ENCODE assay signal across 8 mouse cellular contexts in genomic region chr11:119392001-119392614, GRCm38 (mm10). TPM values are rescaled to one million over a fixed set of nuclear protein-coding genes. Genes with fewer than 3 reads are reported as not detected.
DNase-seq lines count a peak whose midpoint lies in the region; ATAC-seq lines count a peak whose summit lies in the region.

No protein-coding gene starts in this region.

- peak; percentile 91 to 92 for DNase-seq in B cell, adult 2 months
- peak; percentile 68 for DNase-seq in T-cell, adult 2 months (ENCODE audit: low spot score)
- DNase-seq in heart, postnatal 36 days = peak; percentile 49 to 69
- DNase-seq in limb, embryonic 10.5 days (ENCODE audit: low spot score) = peak; percentile 61
- DNase-seq in thymus, postnatal 14 days = peak; percentile 86

- 9% methylated on average over 12 of the region's 12 CpGs for WGBS in limb, embryonic 10.5 days
- 7% methylated on average over 12 of the region's 12 CpGs for WGBS in midbrain, embryonic 15.5 days

- H3K4me2 ChIP-seq in midbrain, embryonic 15.5 days = no peak overlapping the region

- intact Hi-C loops in heart, postnatal 36 days (cut with DNase I) = no loop called here

- peak overlapping the region; percentile 70; the same call in 1 of the 2 replicates for H3K27ac ChIP-seq in limb, embryonic 10.5 days
- H3K27ac ChIP-seq in midbrain, embryonic 15.5 days = no peak overlapping the region

- peak; percentile 63 for ATAC-seq in monocyte, adult 5-6 weeks (replicated peaks; ENCODE audit: insufficient number of reproducible peaks, low FRiP score, low TSS enrichment, poor library complexity, severe bottlenecking)
- no peak for ATAC-seq in midbrain, embryonic 15.5 days (replicated peaks)

- H3K36me3 ChIP-seq in erythroblast, embryonic 14.5 days (ENCODE audit: control insufficient read depth) = no peaks in the 10 kb centered on the region
- H3K36me3 ChIP-seq in limb, embryonic 10.5 days = no peaks in the 10 kb centered on the region
- H3K36me3 ChIP-seq in midbrain, embryonic 15.5 days (replicated peaks) = no peaks in the 10 kb centered on the region

- H3K9me3 ChIP-seq in erythroblast, embryonic 14.5 days (ENCODE audit: control insufficient read depth, low read length) = no peaks in the 10 kb centered on the region
- H3K9me3 ChIP-seq in limb, embryonic 10.5 days (replicated peaks) = no peaks in the 10 kb centered on the region
- H3K9me3 ChIP-seq in midbrain, embryonic 15.5 days = no peaks in the 10 kb centered on the region

- peaks cover 51% of the 10 kb centered on the region for H3K27me3 ChIP-seq in erythroblast, embryonic 14.5 days (ENCODE audit: control insufficient read depth)
- peaks cover 90% of the 10 kb centered on the region for H3K27me3 ChIP-seq in limb, embryonic 10.5 days (ENCODE audit: low read depth, poor library complexity, severe bottlenecking)
- H3K27me3 ChIP-seq in midbrain, embryonic 15.5 days (replicated peaks) = peaks cover 76% of the 10 kb centered on the region

- no peak overlapping the region for H3K9ac ChIP-seq in midbrain, embryonic 15.5 days

- H3K4me3 ChIP-seq in erythroblast, embryonic 14.5 days (replicated peaks) = peak overlapping the region; percentile 71
- peak overlapping the region; percentile 60 for H3K4me3 ChIP-seq in limb, embryonic 10.5 days
- no peak overlapping the region for H3K4me3 ChIP-seq in midbrain, embryonic 15.5 days

- H3K4me1 ChIP-seq in erythroblast, embryonic 14.5 days (ENCODE audit: control insufficient read depth) = peaks cover 49% of the 10 kb centered on the region
- H3K4me1 ChIP-seq in limb, embryonic 10.5 days = peaks cover 42% of the 10 kb centered on the region
- peaks cover 24% of the 10 kb centered on the region for H3K4me1 ChIP-seq in midbrain, embryonic 15.5 days

RNA-seq across cellular contexts. Expression of gene Rnf213, which starts 0.8 kb away (rescaled TPM):
- 0.01 and 0.02 TPM in 2 replicates for polyA plus RNA-seq in erythroblast, embryonic 14.5 days (2012)
- 10 to 100 TPM; 15.1 to 20.1 TPM for total RNA-seq in heart, postnatal 36 days (2021)
- 1.8 and 2.4 TPM in 2 replicates for polyA plus RNA-seq in limb, embryonic 10.5 days (2016; fragmentation: Nextera tagmentation; extraction: Ambion mirVana)
- total RNA-seq in monocyte, adult 5-6 weeks (2017) = 58.5 to 104 TPM (median 67.5 TPM) in 3 replicates
- polyA plus RNA-seq in midbrain, embryonic 15.5 days (2015; fragmentation: Nextera tagmentation; extraction: Ambion mirVana) = 1.4 and 1.6 TPM in 2 replicates

RNA-seq across cellular contexts. Expression of gene Slc26a11, which starts 36.8 kb away (rescaled TPM):
- polyA plus RNA-seq in erythroblast, embryonic 14.5 days (2012) = not detected in 2 replicates
- total RNA-seq in heart, postnatal 36 days (2021) = 1 to 10 TPM; 3.7 to 4.3 TPM
- polyA plus RNA-seq in limb, embryonic 10.5 days (2016; fragmentation: Nextera tagmentation; extraction: Ambion mirVana) = 8.9 and 9.4 TPM in 2 replicates
- 8.4 to 16.4 TPM (median 13.5 TPM) in 3 replicates for total RNA-seq in monocyte, adult 5-6 weeks (2017)
- 6.9 and 7.4 TPM in 2 replicates for polyA plus RNA-seq in midbrain, embryonic 15.5 days (2015; fragmentation: Nextera tagmentation; extraction: Ambion mirVana)

RNA-seq across cellular contexts. Expression of gene Sgsh, which starts 36.8 kb away (rescaled TPM):
- 0.02 and 0.15 TPM in 2 replicates for polyA plus RNA-seq in erythroblast, embryonic 14.5 days (2012)
- total RNA-seq in heart, postnatal 36 days (2021) = 1 to 10 TPM; 4.9 to 5.3 TPM
- polyA plus RNA-seq in limb, embryonic 10.5 days (2016; fragmentation: Nextera tagmentation; extraction: Ambion mirVana) = 6.5 and 8.1 TPM in 2 replicates
- 15.0 to 19.4 TPM (median 17.0 TPM) in 3 replicates for total RNA-seq in monocyte, adult 5-6 weeks (2017)
- 5.2 and 6.6 TPM in 2 replicates for polyA plus RNA-seq in midbrain, embryonic 15.5 days (2015; fragmentation: Nextera tagmentation; extraction: Ambion mirVana)
